Mouse (Mus musculus): ENCODE measurements around the gene Ubr2. TPM values are rescaled to one million over a fixed set of nuclear protein-coding genes. Genes with fewer than 3 reads are reported as not detected.
A peak's percentile ranks its signal among the peaks of the same experiment; 100 is the strongest.

Ubr2 gene
- total and polyA plus RNA-seq, 3 experiments = 15.3 to 353 (median 33.8) TPM

- Histone ChIP-seq H3K9ac (ENCODE audit: control insufficient read depth, low read depth, low read length, poor library complexity, severe bottlenecking) (no peak overlapping the region), H3K4me3 (ENCODE audit: control insufficient read depth in 1 of 2, insufficient read depth in 1 of 2, low read depth in 2 of 2, low read length in 2 of 2) (no peak overlapping the region), H3K27me3 (ENCODE audit: control insufficient read depth in 1 of 2, insufficient read depth in 2 of 2, low read length in 2 of 2) (no peaks in the 10 kb centered on the region), H3K27ac (ENCODE audit: control insufficient read depth, low read depth, low read length) (peak overlapping the region; percentile 82), H3K4me1 (ENCODE audit: control insufficient read depth in 1 of 2, insufficient read depth in 2 of 2, low read length in 2 of 2) (peaks cover 7 to 11% of the 10 kb centered on the region in 2 experiments), H3K36me3 (ENCODE audit: control insufficient read depth in 1 of 2, insufficient read depth in 2 of 2, low read length in 2 of 2) (peaks cover 13 to 39% of the 10 kb centered on the region in 2 experiments), H3K9me3 (replicated peaks; ENCODE audit: insufficient read depth, low read length) (no peaks in the 10 kb centered on the region), H3K79me2 (ENCODE audit: control insufficient read depth, insufficient read depth, low read length, poor library complexity) (no peaks in the 10 kb centered on the region)
- peak; percentile 81 for DNase-seq (ENCODE audit: low read depth, low spot score)
- TF ChIP-seq RCOR1 (IDR thresholded peaks at IDR 0.05; ENCODE audit: low read depth, low read length) = peak; percentile 68
- no peak for TF ChIP-seq USF2 (IDR thresholded peaks at IDR 0.05; ENCODE audit: borderline replicate concordance in 1 of 2, insufficient read depth in 1 of 2, low read depth in 1 of 2, low read length in 2 of 2)
- TF ChIP-seq GABPA (IDR thresholded peaks at IDR 0.05; ENCODE audit: low read depth, low read length) = no peak
- no peak for TF ChIP-seq RAD21 (IDR thresholded peaks at IDR 0.05; ENCODE audit: low read depth, low read length)
- no peak for TF ChIP-seq CHD2 (IDR thresholded peaks at IDR 0.05; ENCODE audit: low read length)
- no peak for TF ChIP-seq POLR2A (IDR thresholded peaks at IDR 0.05; ENCODE audit: control insufficient read depth in 1 of 2, insufficient read depth in 1 of 2, low read depth in 1 of 2, low read length in 2 of 2, poor library complexity in 1 of 2)
- no peak for TF ChIP-seq POLR2AphosphoS2 (IDR thresholded peaks at IDR 0.05; ENCODE audit: low read length)
- peak; percentile 53; the same call in 1 of the 2 replicates for TF ChIP-seq HCFC1 (IDR thresholded peaks at IDR 0.05; ENCODE audit: low read depth, low read length)
- no peak for TF ChIP-seq JUND (IDR thresholded peaks at IDR 0.05; ENCODE audit: low read depth, low read length)
- TF ChIP-seq TCF12 (IDR thresholded peaks at IDR 0.05; ENCODE audit: low read depth, low read length) = peak; percentile 82
- TF ChIP-seq TAL1 (IDR thresholded peaks at IDR 0.05; ENCODE audit: low read length) = no peak
- TF ChIP-seq USF1 (IDR thresholded peaks at IDR 0.05; ENCODE audit: low read depth, low read length) = no peak
- no peak for TF ChIP-seq E2F4 (IDR thresholded peaks at IDR 0.05; ENCODE audit: borderline replicate concordance, low read depth, low read length)
- TF ChIP-seq SIN3A (IDR thresholded peaks at IDR 0.05; ENCODE audit: low read length) = peak; percentile 83
- TF ChIP-seq MAZ (IDR thresholded peaks at IDR 0.05; ENCODE audit: low read depth, low read length) = peak; percentile 70
- TF ChIP-seq EP300 (IDR thresholded peaks at IDR 0.05; ENCODE audit: low read depth in 1 of 2, low read length in 2 of 2) = peak; percentile 89 to 95
- no peak for TF ChIP-seq UBTF (IDR thresholded peaks at IDR 0.05; ENCODE audit: borderline replicate concordance, insufficient read depth, low read depth, low read length)
- no peak for TF ChIP-seq CHD1 (IDR thresholded peaks at IDR 0.05; ENCODE audit: low read depth, low read length)
- TF ChIP-seq MXI1 (IDR thresholded peaks at IDR 0.05; ENCODE audit: low read depth, low read length) = peak; percentile 53; the same call in 1 of the 2 replicates
- TF ChIP-seq ZNF384 (IDR thresholded peaks at IDR 0.05; ENCODE audit: low read depth, low read length) = peak; percentile 15; the same call in 1 of the 2 replicates
- no peak for TF ChIP-seq SMC3 (IDR thresholded peaks at IDR 0.05; ENCODE audit: low read depth, low read length)
- peak; percentile 100 for TF ChIP-seq ZKSCAN1 (IDR thresholded peaks at IDR 0.05; ENCODE audit: low read depth, low read length)
- TF ChIP-seq MAFK (IDR thresholded peaks at IDR 0.05; ENCODE audit: borderline replicate concordance, low read depth, low read length) = no peak
- TF ChIP-seq BHLHE40 (IDR thresholded peaks at IDR 0.05; ENCODE audit: borderline replicate concordance, low read depth, low read length) = peak; percentile 58; the same call in 1 of the 2 replicates
- peak; percentile 92 for TF ChIP-seq ETS1 (IDR thresholded peaks at IDR 0.05; ENCODE audit: low read depth, low read length)
- no peak for TF ChIP-seq ZMIZ1 (IDR thresholded peaks at IDR 0.05; ENCODE audit: low read depth, low read length)
- no peak for TF ChIP-seq MAX (IDR thresholded peaks at IDR 0.05; ENCODE audit: low read length)
- TF ChIP-seq ELF1 (IDR thresholded peaks at IDR 0.05; ENCODE audit: low read depth, low read length) = 0 out of 2 replicates have a peak, but pooled peaks have one; percentile 52
- peak; percentile 65; the same call in 1 of the 2 replicates for TF ChIP-seq MYC (IDR thresholded peaks at IDR 0.05; ENCODE audit: low read depth, low read length)
- TF ChIP-seq TBP (IDR thresholded peaks at IDR 0.05; ENCODE audit: low read depth, low read length) = no peak
- TF ChIP-seq NRF1 (IDR thresholded peaks at IDR 0.05; ENCODE audit: insufficient read depth, low read depth, low read length, poor library complexity, severe bottlenecking) = no peak
- no peak for TF ChIP-seq KAT2A (conservative IDR thresholded peaks at IDR 0.05; ENCODE audit: low read depth, low read length)
- TF ChIP-seq POLR2AphosphoS5 (IDR thresholded peaks at IDR 0.05; ENCODE audit: borderline replicate concordance, low read depth, low read length) = no peak
- TF ChIP-seq NELFE (IDR thresholded peaks at IDR 0.05; ENCODE audit: low read depth, low read length) = no peak
- TF ChIP-seq ZC3H11A (IDR thresholded peaks at IDR 0.05; ENCODE audit: low read depth, low read length) = no peak
- peak; percentile 97 for TF ChIP-seq MYB (IDR thresholded peaks at IDR 0.05; ENCODE audit: low read depth, low read length)
- 0 out of 2 replicates have a peak, but pooled peaks have one; percentile 33 for TF ChIP-seq MEF2A (IDR thresholded peaks at IDR 0.05; ENCODE audit: extremely low read depth, insufficient replicate concordance, low read depth, low read length, poor library complexity, severe bottlenecking)
- TF ChIP-seq CTCF (IDR thresholded peaks at IDR 0.05 in 2 of 3, conservative IDR thresholded peaks at IDR 0.05 in 1 of 3; ENCODE audit: control insufficient read depth in 1 of 3, insufficient read depth in 1 of 3, low read depth in 2 of 3, low read length in 3 of 3, poor library complexity in 1 of 3, severe bottlenecking in 1 of 3) = no peak
Observed at GRCm38 (mm10) chr17:46962153-46962552, 48.2 kb downstream of the Ubr2 start.

All from MEL (cell line).